Mouse (Mus musculus): ENCODE measurements at regions not wholly inside any gene's neighbourhood (a gene's known extent, or its start where the extent isn't known, plus 50 kb on each side); places are given as distances from the start of the nearest gene placed in this dataset.

- no peak for DNase-seq (ENCODE audit: low read depth, low spot score)
These were observed 189.7 kb upstream of the 1810046K07Rik start for GRCm38 (mm10) chr9:51518376-51518775.

GRCm38 (mm10) chr9:51523471-51523870 is 194.8 kb upstream of the 1810046K07Rik start:
- DNase-seq (ENCODE audit: low read depth, low spot score) = no peak

- no peak for DNase-seq (ENCODE audit: low read depth, low spot score)
These were observed 197.2 kb upstream of the 1810046K07Rik start for GRCm38 (mm10) chr9:51525906-51526305.

GRCm38 (mm10) chr9:51538894-51539293 is 210.2 kb upstream of the 1810046K07Rik start:
- no peak for DNase-seq (ENCODE audit: low read depth, low spot score)

- no peak for DNase-seq (ENCODE audit: low read depth, low spot score)
These were observed 213.2 kb upstream of the 1810046K07Rik start for GRCm38 (mm10) chr9:51541940-51542339.

- DNase-seq (ENCODE audit: low read depth, low spot score) = no peak
These were observed 193.1 kb upstream of the Arhgap20 start for GRCm38 (mm10) chr9:51572040-51572439.

- DNase-seq (ENCODE audit: low read depth, low spot score) = no peak
These were observed 183.5 kb upstream of the Arhgap20 start for GRCm38 (mm10) chr9:51581601-51582000.

- DNase-seq (ENCODE audit: low read depth, low spot score) = no peak
These were observed 171.4 kb upstream of the Arhgap20 start for GRCm38 (mm10) chr9:51593707-51594106.

GRCm38 (mm10) chr9:51598706-51599105 is 166.4 kb upstream of the Arhgap20 start:
- no peak for DNase-seq (ENCODE audit: low read depth, low spot score)

- DNase-seq (ENCODE audit: low read depth, low spot score) = no peak
These were observed 157.0 kb upstream of the Arhgap20 start for GRCm38 (mm10) chr9:51608158-51608557.

- DNase-seq (ENCODE audit: low read depth, low spot score) = no peak
These were observed 156.3 kb upstream of the Arhgap20 start for GRCm38 (mm10) chr9:51608697-51609456.

GRCm38 (mm10) chr9:51626156-51626555 is 139.0 kb upstream of the Arhgap20 start:
- DNase-seq (ENCODE audit: low read depth, low spot score) = no peak

- no peak for DNase-seq (ENCODE audit: low read depth, low spot score)
These were observed 129.0 kb upstream of the Arhgap20 start for GRCm38 (mm10) chr9:51636097-51636496.

- DNase-seq (ENCODE audit: low read depth, low spot score) = no peak
These were observed 128.5 kb upstream of the Arhgap20 start for GRCm38 (mm10) chr9:51636559-51637127.

- DNase-seq (ENCODE audit: low read depth, low spot score) = no peak
These were observed 127.8 kb upstream of the Arhgap20 start for GRCm38 (mm10) chr9:51637131-51637920.

GRCm38 (mm10) chr9:51641706-51642105 is 123.4 kb upstream of the Arhgap20 start:
- no peak for DNase-seq (ENCODE audit: low read depth, low spot score)

GRCm38 (mm10) chr9:51645426-51645825 is 119.7 kb upstream of the Arhgap20 start:
- DNase-seq (ENCODE audit: low read depth, low spot score) = no peak

- DNase-seq (ENCODE audit: low read depth, low spot score) = no peak
These were observed 111.5 kb upstream of the Arhgap20 start for GRCm38 (mm10) chr9:51653376-51654292.

- DNase-seq (ENCODE audit: low read depth, low spot score) = no peak
These were observed 110.5 kb upstream of the Arhgap20 start for GRCm38 (mm10) chr9:51654645-51655044.

GRCm38 (mm10) chr9:51657796-51658195 is 107.3 kb upstream of the Arhgap20 start:
- no peak for DNase-seq (ENCODE audit: low read depth, low spot score)
